ENCODE assay signal across 16 mouse cellular contexts in genomic region chr11:3333111-3333695, GRCm38 (mm10). TPM values are rescaled to one million over a fixed set of nuclear protein-coding genes. Genes with fewer than 3 reads are reported as not detected.
A peak's percentile ranks its signal among the peaks of the same experiment; 100 is the strongest.
DNase-seq lines count a peak whose midpoint lies in the region; ATAC-seq and TF ChIP-seq lines count a peak whose summit lies in the region.
"Had no signal": no experiment of that assay in that cellular context is flagged by ENCODE, and none has a peak within 500 bp of the region (broad histone marks: within the 10 kb centered on the region; RNA-seq: fewer than 3 reads in every experiment).

No protein-coding gene starts in this region.

- H3K27me3 ChIP-seq in hindbrain, embryonic 15.5 days: no peaks in the 10 kb centered on the region
- H3K27me3 ChIP-seq in hindbrain, embryonic 13.5 days: peaks cover 13% of the 10 kb centered on the region
- H3K27me3 ChIP-seq in midbrain, postnatal 0 days (ENCODE audit: insufficient read depth, low read length): no peaks in the 10 kb centered on the region
- peaks cover 11% of the 10 kb centered on the region; the same call in 1 of the 2 replicates for H3K27me3 ChIP-seq in midbrain, embryonic 10.5 days (ENCODE audit: low read depth, poor library complexity, severe bottlenecking)
- no peaks in the 10 kb centered on the region; the same call in 1 of the 2 replicates for H3K27me3 ChIP-seq in neural tube, embryonic 13.5 days
- H3K27me3 ChIP-seq: embryonic facial prominence, embryonic 12.5 days had no signal

- 88% methylated on average over 11 of the region's 11 CpGs for WGBS in hindbrain, embryonic 15.5 days
- WGBS in hindbrain, embryonic 13.5 days: 89% methylated on average over 11 of the region's 11 CpGs
- WGBS in midbrain, postnatal 0 days: 90% methylated on average over 11 of the region's 11 CpGs
- 89% methylated on average over 11 of the region's 11 CpGs for WGBS in midbrain, embryonic 10.5 days
- 88% methylated on average over 11 of the region's 11 CpGs for WGBS in neural tube, embryonic 13.5 days

- TF ChIP-seq CTCF in midbrain, postnatal 0 days (IDR thresholded peaks at IDR 0.05): no peak

- no peak for ATAC-seq in hindbrain, embryonic 15.5 days (ENCODE audit: low FRiP score, low read depth)
- no peak for ATAC-seq in hindbrain, embryonic 13.5 days (ENCODE audit: low FRiP score)
- no peak for ATAC-seq in midbrain, postnatal 0 days (ENCODE audit: low FRiP score)
- ATAC-seq in neural tube, embryonic 13.5 days (ENCODE audit: low read depth): no peak

- H3K9me3 ChIP-seq in hindbrain, embryonic 15.5 days: no peaks in the 10 kb centered on the region
- no peaks in the 10 kb centered on the region for H3K9me3 ChIP-seq in hindbrain, embryonic 13.5 days
- H3K9me3 ChIP-seq in midbrain, postnatal 0 days (ENCODE audit: low read length): no peaks in the 10 kb centered on the region
- no peaks in the 10 kb centered on the region for H3K9me3 ChIP-seq in midbrain, embryonic 10.5 days (replicated peaks)
- H3K9me3 ChIP-seq in neural tube, embryonic 13.5 days: no peaks in the 10 kb centered on the region
- H3K9me3 ChIP-seq: embryonic facial prominence, embryonic 12.5 days had no signal

- no peaks in the 10 kb centered on the region for H3K36me3 ChIP-seq in hindbrain, embryonic 15.5 days
- peaks cover 16% of the 10 kb centered on the region for H3K36me3 ChIP-seq in hindbrain, embryonic 13.5 days
- H3K36me3 ChIP-seq in midbrain, postnatal 0 days (ENCODE audit: insufficient read depth, low read length): peaks cover 12% of the 10 kb centered on the region
- H3K36me3 ChIP-seq in midbrain, embryonic 10.5 days: 0 out of 2 replicates have a peak, but pooled peaks cover 2% of the 10 kb centered on the region
- H3K36me3 ChIP-seq in neural tube, embryonic 13.5 days: peaks cover 25% of the 10 kb centered on the region
- H3K36me3 ChIP-seq: embryonic facial prominence, embryonic 12.5 days had no signal

- H3K4me1 ChIP-seq in hindbrain, embryonic 15.5 days (replicated peaks): peaks cover 33% of the 10 kb centered on the region
- peaks cover 60% of the 10 kb centered on the region for H3K4me1 ChIP-seq in hindbrain, embryonic 13.5 days (replicated peaks)
- peaks cover 7% of the 10 kb centered on the region; the same call in 1 of the 2 replicates for H3K4me1 ChIP-seq in midbrain, postnatal 0 days (ENCODE audit: insufficient read depth, low read length)
- peaks cover 53% of the 10 kb centered on the region for H3K4me1 ChIP-seq in midbrain, embryonic 10.5 days
- peaks cover 64% of the 10 kb centered on the region for H3K4me1 ChIP-seq in neural tube, embryonic 13.5 days (replicated peaks)

- no peak overlapping the region for H3K27ac ChIP-seq in hindbrain, embryonic 15.5 days (replicated peaks)
- no peak overlapping the region for H3K27ac ChIP-seq in hindbrain, embryonic 13.5 days
- 0 out of 2 replicates have a peak overlapping the region, but pooled peaks have one; percentile 52 for H3K27ac ChIP-seq in midbrain, postnatal 0 days (ENCODE audit: low read depth, low read length)
- H3K27ac ChIP-seq in midbrain, embryonic 10.5 days (replicated peaks): no peak overlapping the region
- peak overlapping the region; percentile 50; the same call in 1 of the 2 replicates for H3K27ac ChIP-seq in neural tube, embryonic 13.5 days (replicated peaks)

- H3K4me3 ChIP-seq in hindbrain, embryonic 15.5 days: no peak overlapping the region
- no peak overlapping the region for H3K4me3 ChIP-seq in hindbrain, embryonic 13.5 days
- no peak overlapping the region for H3K4me3 ChIP-seq in midbrain, postnatal 0 days (ENCODE audit: low read depth, low read length)
- H3K4me3 ChIP-seq in midbrain, embryonic 10.5 days: no peak overlapping the region
- no peak overlapping the region for H3K4me3 ChIP-seq in neural tube, embryonic 13.5 days

- peak overlapping the region; percentile 98 for H3K4me2 ChIP-seq in hindbrain, embryonic 15.5 days
- no peak overlapping the region for H3K4me2 ChIP-seq in hindbrain, embryonic 13.5 days
- no peak overlapping the region for H3K4me2 ChIP-seq in midbrain, postnatal 0 days (ENCODE audit: low read depth, low read length, poor library complexity, severe bottlenecking)
- peak overlapping the region; percentile 100; the same call in 1 of the 2 replicates for H3K4me2 ChIP-seq in neural tube, embryonic 13.5 days

- no peak overlapping the region for H3K9ac ChIP-seq in hindbrain, embryonic 15.5 days
- H3K9ac ChIP-seq in hindbrain, embryonic 13.5 days: no peak overlapping the region
- H3K9ac ChIP-seq in midbrain, postnatal 0 days (replicated peaks; ENCODE audit: low read length, poor library complexity, severe bottlenecking): no peak overlapping the region
- H3K9ac ChIP-seq in neural tube, embryonic 13.5 days: peak overlapping the region; percentile 5; the same call in 1 of the 2 replicates
- H3K9ac ChIP-seq: liver, postnatal 0 days had no signal

- peak; percentile 65 for DNase-seq in cerebellum, adult 9-11 months
- no peak for DNase-seq in cerebellum, postnatal 4 days (ENCODE audit: low spot score in 2 of 2)
- no peak for DNase-seq in midbrain, postnatal 0 days (ENCODE audit: low spot score)
- DNase-seq in midbrain, embryonic 10.5 days (ENCODE audit: low spot score): no peak
- DNase-seq in liver: no peak
- DNase-seq: cerebellum, postnatal 10 days; layer of hippocampus, adult 9-11 months; left cerebral cortex, postnatal 4 days; liver, postnatal 0 days; lung, postnatal 4 days; retina, postnatal 1 day; thymus, postnatal 14 days had no signal

RNA-seq across cellular contexts. Expression of gene Pik3ip1, which starts 3.0 kb away (rescaled TPM):
- polyA plus RNA-seq in hindbrain, embryonic 15.5 days (2015; fragmentation: Nextera tagmentation; extraction: Ambion mirVana): 26.1 and 26.3 TPM in 2 replicates
- 25.4 and 25.5 TPM in 2 replicates for polyA plus RNA-seq in hindbrain, embryonic 13.5 days (2015; fragmentation: Nextera tagmentation; extraction: Ambion mirVana)
- 42.5 and 43.4 TPM in 2 replicates for total RNA-seq in midbrain, postnatal 0 days (2014; rRNA removed)
- 34.7 and 37.5 TPM in 2 replicates for polyA plus RNA-seq in midbrain, postnatal 0 days (2015; fragmentation: Nextera tagmentation; extraction: Ambion mirVana)
- 7.4 and 13.0 TPM in 2 replicates for polyA plus RNA-seq in midbrain, embryonic 10.5 days (2016; fragmentation: Nextera tagmentation; extraction: Ambion mirVana)
- 26.5 and 29.7 TPM in 2 replicates for polyA plus RNA-seq in neural tube, embryonic 13.5 days (2015; fragmentation: Nextera tagmentation; extraction: Ambion mirVana)

RNA-seq across cellular contexts. Expression of gene Patz1, which starts 44.5 kb away (rescaled TPM):
- 51.9 and 54.3 TPM in 2 replicates for polyA plus RNA-seq in hindbrain, embryonic 15.5 days (2015; fragmentation: Nextera tagmentation; extraction: Ambion mirVana)
- polyA plus RNA-seq in hindbrain, embryonic 13.5 days (2015; fragmentation: Nextera tagmentation; extraction: Ambion mirVana): 69.6 TPM in 2 replicates
- 79.3 and 81.3 TPM in 2 replicates for total RNA-seq in midbrain, postnatal 0 days (2014; rRNA removed)
- polyA plus RNA-seq in midbrain, postnatal 0 days (2015; fragmentation: Nextera tagmentation; extraction: Ambion mirVana): 36.3 and 39.3 TPM in 2 replicates
- 112 and 122 TPM in 2 replicates for polyA plus RNA-seq in midbrain, embryonic 10.5 days (2016; fragmentation: Nextera tagmentation; extraction: Ambion mirVana)
- 62.2 and 69.6 TPM in 2 replicates for polyA plus RNA-seq in neural tube, embryonic 13.5 days (2015; fragmentation: Nextera tagmentation; extraction: Ambion mirVana)

Comparison
In these comparisons a context has a peak if more than half of its experiments do, and no peak if none do; other contexts are left out.
1. H3K27ac ChIP-seq: peak in midbrain, postnatal 0 days (single experiment) and neural tube, embryonic 13.5 days (single experiment); none in hindbrain, embryonic 15.5 days (single experiment), hindbrain, embryonic 13.5 days (single experiment) and midbrain, embryonic 10.5 days (single experiment).
2. H3K4me2 ChIP-seq: peak in hindbrain, embryonic 15.5 days (single experiment) and neural tube, embryonic 13.5 days (single experiment); none in hindbrain, embryonic 13.5 days (single experiment) and midbrain, postnatal 0 days (single experiment).